Mouse (Mus musculus) layer of hippocampus, postnatal 10 days (tissue): ENCODE measurements around the gene 4931440F15Rik. TPM values are rescaled to one million over a fixed set of nuclear protein-coding genes. Genes with fewer than 3 reads are reported as not detected.
A peak's percentile ranks its signal among the peaks of the same experiment; 100 is the strongest.

Experiments
- DNase-seq, 2 experiments: peaks; one replicate each; pipeline ENCODE4 v3.0.0; 2021; ENCODE audit warnings: low spot score in 2 of 2
- total RNA-seq, 2 experiments: library from RNA; stranded (reverse); gene quantifications; 2 replicates each; pipeline ENCODE4 v1.2.3; 2021

4931440F15Rik gene
- total RNA-seq, 2 experiments from 2014 or later: 2.2 to 3.1 TPM

DNA sequence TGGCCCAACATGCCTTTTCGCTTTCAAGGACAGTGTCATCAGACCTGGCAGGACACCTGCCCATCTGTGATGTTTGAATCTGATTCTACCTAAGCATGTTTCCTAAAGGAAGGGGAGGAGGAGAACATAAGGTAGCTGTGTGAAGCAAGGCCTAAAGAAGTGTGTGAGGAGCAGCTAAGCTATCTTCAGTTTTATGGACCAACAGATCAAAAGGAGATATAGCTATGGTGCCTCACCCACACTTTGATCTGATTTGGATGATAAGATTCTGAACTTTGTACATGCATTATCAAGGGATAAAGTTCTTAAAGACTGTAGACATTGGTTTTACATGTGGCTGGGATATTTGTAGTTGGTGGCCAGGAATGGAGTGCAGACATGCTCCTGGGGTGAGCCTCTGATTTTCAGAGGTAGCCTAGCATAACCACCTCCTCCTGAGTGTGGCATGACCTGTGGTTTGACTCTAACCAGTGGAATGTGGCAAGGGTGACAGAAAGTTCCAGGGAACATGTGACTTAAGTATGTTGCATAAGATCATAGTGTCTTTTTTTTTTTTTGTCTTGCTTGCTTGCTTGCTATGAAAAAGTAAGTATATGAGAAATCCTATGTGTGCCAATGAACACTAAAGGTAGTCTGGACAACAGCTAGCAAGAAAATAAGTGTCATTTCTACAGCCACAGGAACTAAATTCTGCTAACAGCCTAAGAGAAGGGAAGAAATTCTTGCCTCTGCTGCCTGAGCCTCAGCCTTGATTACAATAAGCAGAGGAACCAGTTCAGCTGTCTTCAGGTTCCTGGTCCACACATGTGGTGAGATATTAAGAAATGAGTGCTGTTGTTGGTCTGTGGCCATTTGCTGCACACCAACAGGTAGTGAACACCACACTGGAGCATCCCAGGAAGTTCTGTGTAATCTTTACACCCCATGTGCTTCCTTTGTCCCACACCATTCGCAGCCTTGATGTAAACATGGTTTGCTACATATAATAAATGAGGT lies 23.7 kb downstream of the 4931440F15Rik start:
- DNase-seq: no peak

DNA sequence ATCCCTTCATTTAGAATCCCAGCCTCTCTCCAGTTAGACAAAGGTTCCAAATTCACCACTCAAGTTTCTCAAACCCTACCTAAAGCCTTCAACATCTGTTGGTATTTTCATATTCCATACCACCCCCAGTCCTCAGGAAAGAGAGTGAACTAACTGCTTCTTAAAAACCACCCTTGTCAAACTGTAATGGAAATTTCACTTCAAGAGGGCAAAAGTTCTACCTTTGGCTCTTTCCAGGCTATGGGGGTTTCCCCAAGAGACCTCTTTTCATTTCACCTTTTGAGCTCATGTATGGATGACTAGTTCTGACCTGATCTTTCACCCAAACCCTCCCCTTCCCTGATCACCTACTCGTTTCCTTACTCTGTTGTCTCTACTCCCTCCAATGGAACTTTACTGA lies 25.6 kb downstream of the 4931440F15Rik start:
- DNase-seq: no peak

DNA sequence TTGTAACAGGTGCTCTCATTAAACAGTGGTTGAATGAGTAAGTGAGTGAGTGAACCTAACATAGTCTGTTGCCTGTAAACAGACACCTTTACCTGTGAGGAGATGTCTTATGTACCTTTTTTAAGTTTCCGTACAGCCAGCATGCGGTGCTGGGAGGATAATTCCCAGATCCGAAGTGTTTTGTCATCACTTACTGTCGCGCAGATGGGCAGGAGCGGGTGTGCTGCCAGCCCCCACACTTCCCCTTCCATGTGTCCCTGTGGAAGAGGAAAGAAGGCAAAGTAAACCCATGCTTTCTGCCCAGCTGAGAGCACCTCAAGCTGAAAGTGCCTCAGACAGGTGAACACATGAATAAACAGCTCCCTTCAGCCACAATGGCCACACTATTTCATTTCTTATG lies 30.4 kb downstream of the 4931440F15Rik start:
- DNase-seq: peak; percentile 36 to 56

DNA sequence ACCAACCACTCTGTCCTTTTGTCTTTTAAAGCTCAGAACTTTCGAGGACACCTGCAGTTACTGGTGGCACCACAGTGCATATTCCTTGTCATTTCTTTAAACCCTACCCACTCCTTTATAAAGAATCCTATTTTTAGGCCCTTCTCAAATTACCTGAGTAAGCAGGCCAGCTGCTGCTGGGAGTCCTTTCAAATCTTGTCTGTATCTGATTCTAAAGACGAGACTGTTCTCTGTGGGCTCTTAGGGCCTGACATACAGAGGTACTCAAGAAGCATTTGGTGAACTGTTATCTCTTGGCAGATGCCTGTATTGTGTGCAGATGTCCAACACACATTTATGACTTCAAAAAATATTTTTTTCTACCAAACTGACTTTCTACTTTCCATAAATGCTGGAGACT lies 31.0 kb downstream of the 4931440F15Rik start:
- DNase-seq: no peak

DNA sequence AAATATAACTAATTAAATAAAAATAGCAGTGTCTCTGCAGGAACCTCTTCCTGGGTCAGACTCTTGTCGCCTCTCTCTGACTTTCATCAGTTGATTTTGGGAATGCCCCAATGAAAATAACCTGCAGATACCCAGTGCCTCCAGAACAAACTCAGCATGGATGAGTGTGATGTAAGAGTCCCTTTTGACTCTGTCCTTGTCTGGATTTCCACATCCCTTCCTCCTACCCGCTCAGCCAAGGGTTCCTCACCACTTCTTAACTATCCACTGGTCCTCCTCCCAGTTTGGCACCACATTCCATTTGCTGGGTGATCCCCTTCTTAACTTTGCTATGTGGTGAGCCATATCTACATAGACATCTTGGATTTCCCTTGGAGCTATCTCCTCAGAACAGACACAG lies 34.7 kb downstream of the 4931440F15Rik start:
- no peak for DNase-seq

DNA sequence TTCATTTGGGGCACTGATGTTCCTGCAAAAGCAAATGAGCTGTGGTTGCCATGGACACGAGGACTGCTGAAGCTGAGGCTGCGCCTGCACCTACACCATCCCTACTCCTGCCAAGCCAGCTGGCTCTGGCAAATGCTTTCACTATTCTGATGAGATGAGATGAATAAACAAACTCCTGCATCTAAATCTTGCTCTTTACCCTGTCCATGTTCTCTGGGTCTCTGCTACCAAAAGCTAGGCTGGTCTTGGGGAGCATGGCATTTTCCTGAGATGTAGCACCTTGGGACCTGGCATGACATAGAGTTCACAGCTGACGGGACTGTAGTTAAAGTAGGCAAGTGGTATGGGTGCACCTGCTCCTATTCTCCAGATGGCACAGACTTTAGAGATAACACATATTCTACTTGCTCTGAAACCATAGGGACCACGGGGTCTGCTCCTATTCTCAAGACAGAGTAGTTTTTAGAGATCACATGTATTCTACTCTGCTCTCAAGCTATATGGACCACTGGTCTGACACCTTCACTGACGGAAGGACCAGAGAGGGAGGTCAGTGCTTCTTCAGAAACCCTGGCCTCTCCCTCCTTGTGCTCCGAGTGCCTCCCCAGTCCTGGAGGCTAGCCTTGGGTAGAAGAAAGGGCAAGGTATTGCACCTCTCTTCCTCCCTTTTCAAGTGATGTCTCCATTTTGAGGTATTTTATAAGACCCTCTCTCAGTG lies 36.4 kb downstream of the 4931440F15Rik start:
- peak; percentile 67 to 78 for DNase-seq

DNA sequence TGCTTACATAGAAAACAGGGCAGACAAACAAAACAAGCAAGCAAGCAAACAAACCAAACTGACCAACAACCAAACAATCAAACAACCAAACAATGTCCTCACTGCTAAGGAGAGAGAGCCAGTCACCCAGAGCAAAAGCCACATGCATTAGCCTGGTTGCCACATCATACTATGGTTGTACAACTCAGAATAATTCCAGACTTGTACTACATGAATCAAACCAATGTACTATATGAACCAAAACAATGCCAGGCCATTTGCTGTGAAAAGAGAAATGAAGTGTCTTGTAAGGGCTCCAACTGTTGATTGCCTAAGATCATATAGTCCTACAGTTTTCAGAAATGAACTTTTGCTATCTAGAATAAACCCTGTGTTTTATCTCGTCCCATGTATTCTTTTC lies 37.0 kb downstream of the 4931440F15Rik start:
- DNase-seq: no peak

DNA sequence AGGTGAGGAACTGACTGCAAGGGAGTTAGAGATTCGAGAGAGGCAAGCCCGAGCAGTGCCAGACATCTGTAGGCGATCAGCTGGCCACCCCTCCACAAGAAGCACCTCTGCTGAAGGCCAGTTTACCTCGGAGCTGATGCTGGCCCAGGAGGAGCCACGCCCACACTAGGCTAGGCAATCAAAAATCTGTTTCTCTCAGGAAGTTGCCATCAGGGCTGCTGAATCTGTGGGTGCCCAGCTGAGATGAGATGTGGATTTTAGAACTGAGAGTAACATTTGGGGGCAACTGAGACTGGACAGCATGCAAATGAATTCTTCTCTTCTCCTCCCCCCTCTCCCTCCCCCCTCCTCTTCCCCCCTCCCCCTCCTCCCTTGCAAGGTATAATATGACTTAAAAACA lies 38.0 kb downstream of the 4931440F15Rik start:
- DNase-seq: no peak

DNA sequence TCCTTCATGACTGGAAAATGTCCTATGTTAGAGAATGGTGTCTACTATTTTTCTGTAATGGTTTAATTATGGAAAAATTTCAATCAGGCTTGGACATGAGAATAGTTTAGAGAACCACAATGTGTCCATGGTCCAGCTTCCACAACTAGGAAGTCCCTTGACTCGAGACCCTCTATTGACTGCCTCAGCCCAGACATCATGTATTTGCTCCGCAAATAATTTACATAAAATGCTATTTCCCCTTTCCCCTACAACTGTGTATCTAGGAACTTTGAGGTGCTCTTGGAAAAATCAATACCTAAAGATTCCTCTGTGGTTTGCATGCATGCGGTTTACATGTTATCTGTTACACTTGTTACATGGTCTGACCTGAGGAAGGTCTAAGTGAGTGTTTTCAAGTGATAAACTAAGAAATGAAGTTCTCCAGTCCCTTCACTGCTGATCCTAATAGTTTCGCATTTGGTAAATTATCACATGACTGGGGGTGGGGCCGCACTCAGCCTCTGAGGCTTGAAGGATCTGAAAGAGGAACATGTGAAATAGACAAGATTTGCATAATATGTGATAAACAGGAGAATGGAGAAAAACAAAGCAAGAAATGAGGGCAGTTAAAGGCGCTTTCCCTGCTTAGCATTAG lies 38.8 kb downstream of the 4931440F15Rik start:
- DNase-seq: no peak

DNA sequence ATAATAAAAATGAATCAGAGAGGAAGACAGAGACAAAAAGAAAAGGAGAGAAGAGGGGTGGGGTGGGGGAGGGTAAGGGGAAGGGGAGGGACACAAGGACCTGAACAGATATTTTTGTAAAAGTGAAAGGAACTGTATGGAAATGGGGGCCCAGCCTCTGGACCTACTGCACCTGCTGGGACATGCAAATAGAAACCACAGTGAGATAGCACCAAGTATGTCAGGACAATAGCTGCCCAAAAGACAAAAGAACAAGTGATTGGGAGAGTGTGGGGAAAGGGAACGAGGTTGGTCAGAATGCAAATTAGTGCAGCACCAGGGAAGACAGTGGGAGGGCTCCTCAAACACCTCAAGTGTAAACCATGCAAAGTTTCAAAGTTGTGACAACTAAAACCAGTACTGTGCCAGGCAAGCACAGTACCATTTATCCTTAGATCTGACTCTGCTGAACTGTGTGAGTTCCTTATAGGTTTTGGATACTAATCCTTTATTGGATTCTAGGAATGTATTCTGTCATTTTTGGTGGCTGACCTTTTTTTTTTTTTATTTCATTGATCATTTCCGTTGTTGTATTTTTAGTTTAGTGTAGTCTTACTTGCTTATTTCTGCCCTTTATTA lies 46.0 kb downstream of the 4931440F15Rik start:
- DNase-seq: no peak

DNA sequence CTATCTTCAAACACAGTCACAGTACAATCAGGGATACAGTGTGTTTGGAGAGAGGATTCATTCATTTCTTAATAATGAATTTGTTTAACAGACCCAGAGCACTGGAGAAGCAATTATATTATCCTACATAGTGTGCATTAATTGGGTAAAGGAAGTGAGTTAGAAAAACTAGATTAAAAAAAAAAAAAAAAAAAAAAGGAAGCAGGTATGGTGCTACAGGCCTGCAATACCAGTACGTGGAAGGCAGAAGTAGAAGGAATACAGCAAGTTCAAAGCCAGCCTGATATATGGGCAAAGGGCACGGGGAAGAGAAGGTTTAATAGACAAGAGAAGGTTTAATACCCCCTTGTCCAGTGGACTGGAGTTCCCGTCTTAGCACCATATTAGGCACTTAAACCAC lies 46.5 kb downstream of the 4931440F15Rik start:
- DNase-seq: no peak

DNA sequence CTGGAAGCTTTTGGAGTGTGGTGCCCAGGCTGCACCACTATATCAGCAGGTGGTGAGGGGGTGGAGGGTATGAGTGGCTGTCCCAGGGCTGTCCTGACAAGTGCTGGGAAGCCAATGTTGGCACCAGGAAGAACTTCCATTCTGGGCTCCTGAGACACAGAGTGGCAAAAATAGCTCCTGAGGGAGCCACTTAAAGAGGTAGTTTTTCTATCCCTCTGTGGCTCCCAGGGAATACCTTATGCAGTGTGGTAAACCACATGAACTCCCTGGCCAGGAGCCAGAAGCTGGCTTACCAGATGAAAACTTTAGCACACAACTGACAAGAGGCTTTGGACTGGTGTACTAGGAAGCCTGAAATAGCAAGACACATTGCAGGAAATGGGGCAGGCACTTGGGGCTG lies 47.5 kb downstream of the 4931440F15Rik start:
- no peak for DNase-seq

DNA sequence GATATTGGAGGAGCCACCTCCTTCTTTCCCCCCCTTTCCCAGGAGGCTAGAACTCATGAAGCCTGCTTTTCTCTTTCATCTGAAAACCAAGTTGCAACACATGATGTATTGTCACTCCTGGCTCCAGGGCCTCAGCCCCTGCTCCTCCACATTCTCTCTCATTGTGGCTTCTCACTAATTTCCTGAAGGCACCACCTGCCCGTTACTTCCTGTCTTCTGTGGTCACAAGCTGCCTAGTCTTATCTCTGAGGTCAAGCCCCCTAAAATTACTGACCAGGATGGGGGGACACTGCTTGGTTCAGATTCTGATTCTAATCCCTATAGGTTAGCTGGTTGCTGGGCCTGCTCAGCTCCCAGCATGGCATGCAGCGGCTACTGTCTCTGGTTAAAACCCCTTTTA lies 50.7 kb downstream of the 4931440F15Rik start:
- no peak for DNase-seq

DNA sequence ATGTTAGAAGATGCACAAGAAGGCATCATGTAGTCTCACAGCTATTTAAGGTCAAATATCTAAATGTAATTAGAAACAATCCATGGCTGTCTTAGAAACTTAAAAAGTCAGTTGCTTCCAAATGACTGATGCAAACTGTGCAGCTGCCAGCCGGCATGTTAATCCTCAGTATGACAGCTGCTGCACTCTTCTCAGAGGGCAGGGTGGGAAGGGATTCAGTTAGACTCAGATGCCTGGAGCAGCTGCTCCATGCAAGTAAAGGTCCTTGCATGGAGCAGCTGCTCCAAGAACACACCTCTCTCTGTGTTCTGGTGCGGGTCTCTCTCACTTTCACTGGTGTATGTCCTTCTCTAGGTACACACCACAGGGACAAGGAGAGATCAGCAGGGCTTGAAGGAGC lies 51.2 kb downstream of the 4931440F15Rik start:
- DNase-seq: peak in 1 of 2 experiments; percentile 30

Other genes with a start within 250 kb of the 4931440F15Rik start
- 100 to 1,000 TPM; 504 to 510 TPM for gene Rtn4, start 132.7 kb downstream of the 4931440F15Rik start, total RNA-seq
- gene Eml6, start 200.4 kb upstream of the 4931440F15Rik start, total RNA-seq: 10 to 100 TPM; 32.5 to 39.1 TPM